Mouse (Mus musculus) mature B cell (primary cell): ENCODE results near the gene Cct5.

Experiments used
- in situ Hi-C: fragments of 300-500 bp; cut with MboI; formaldehyde crosslinking; loops from 2 replicates; pipeline ENCODE4 v1.14.3; 2019

Gene Cct5

GRCm38 (mm10) chr15:31601279-31601645, 342 bp downstream of the Cct5 start:
- in situ Hi-C loops, result loop anchor here (25.0 kb wide), 2 partner anchors 636 to 1161 kb away; partner anchors contain the start of gene Sema5a

- in situ Hi-C loops, result loop anchor here (25.0 kb wide), 2 partner anchors 637 to 1162 kb away; partner anchors contain the start of gene Sema5a
Observed at GRCm38 (mm10) chr15:31599834-31600233, 1.8 kb downstream of the Cct5 start.

- in situ Hi-C loops, result no loop called here
Observed at GRCm38 (mm10) chr15:31595651-31596050, 6.0 kb downstream of the Cct5 start.

GRCm38 (mm10) chr15:31594260-31594659, 7.3 kb downstream of the Cct5 start:
- in situ Hi-C loops, result no loop called here

GRCm38 (mm10) chr15:31592531-31592930, 9.1 kb downstream of the Cct5 start:
- in situ Hi-C loops, result no loop called here

- in situ Hi-C loops, result no loop called here
Observed at GRCm38 (mm10) chr15:31590176-31590575, 11.4 kb downstream of the Cct5 start.

- in situ Hi-C loops, result loop anchor here (10.0 kb wide), 1 partner anchor 274 kb away; no protein-coding TSS in a partner anchor
Observed at GRCm38 (mm10) chr15:31588989-31589640, 12.5 kb downstream of the Cct5 start.

- in situ Hi-C loops, result loop anchor here (10.0 kb wide), 1 partner anchor 273 kb away; no protein-coding TSS in a partner anchor
Observed at GRCm38 (mm10) chr15:31587789-31588188, 13.8 kb downstream of the Cct5 start.

GRCm38 (mm10) chr15:31586519-31586918, 15.1 kb downstream of the Cct5 start:
- in situ Hi-C loops, result loop anchor here (10.0 kb wide), 1 partner anchor 272 kb away; no protein-coding TSS in a partner anchor

- in situ Hi-C loops, result loop anchor here (10.0 kb wide), 1 partner anchor 271 kb away; no protein-coding TSS in a partner anchor
Observed at GRCm38 (mm10) chr15:31586088-31586487, 15.5 kb downstream of the Cct5 start.

- in situ Hi-C loops, result loop anchor here (10.0 kb wide), 1 partner anchor 270 kb away; no protein-coding TSS in a partner anchor
Observed at GRCm38 (mm10) chr15:31585238-31585637, 16.4 kb downstream of the Cct5 start.

GRCm38 (mm10) chr15:31583304-31584085, 18.1 kb downstream of the Cct5 start:
- in situ Hi-C loops, result loop anchor here (10.0 kb wide), 1 partner anchor 269 kb away; no protein-coding TSS in a partner anchor

- in situ Hi-C loops, result loop anchor here (10.0 kb wide), 1 partner anchor 266 kb away; no protein-coding TSS in a partner anchor
Observed at GRCm38 (mm10) chr15:31581086-31581485, 20.5 kb downstream of the Cct5 start.

GRCm38 (mm10) chr15:31576076-31576475, 25.5 kb downstream of the Cct5 start:
- in situ Hi-C loops, result no loop called here

- in situ Hi-C loops, result no loop called here
Observed at GRCm38 (mm10) chr15:31573692-31574091, 27.9 kb downstream of the Cct5 start.

GRCm38 (mm10) chr15:31573287-31573686, 28.3 kb downstream of the Cct5 start:
- in situ Hi-C loops, result no loop called here

GRCm38 (mm10) chr15:31571906-31572722, 29.5 kb downstream of the Cct5 start:
- in situ Hi-C loops, result no loop called here

- in situ Hi-C loops, result no loop called here
Observed at GRCm38 (mm10) chr15:31570959-31571358, 30.6 kb downstream of the Cct5 start.

GRCm38 (mm10) chr15:31569325-31570022, 32.1 kb downstream of the Cct5 start:
- in situ Hi-C loops, result no loop called here

GRCm38 (mm10) chr15:31568581-31568996, 33.0 kb downstream of the Cct5 start:
- in situ Hi-C loops, result no loop called here

- in situ Hi-C loops, result no loop called here
Observed at GRCm38 (mm10) chr15:31567431-31567830, 34.2 kb downstream of the Cct5 start.
